Mouse (Mus musculus) midbrain, embryonic 16.5 days (tissue): ENCODE measurements at regions not wholly inside any gene's neighbourhood (a gene's known extent, or its start where the extent isn't known, plus 50 kb on each side); places are given as distances from the start of the nearest gene placed in this dataset.

Experiments
- ATAC-seq: fragments of 200-750 bp; cut with Nextera tagmentation; 2 replicates; pipeline ENCODE4 v1.8.0; 2017; ENCODE audit warnings: moderate TSS enrichment
- H3K27ac ChIP-seq: fragments of 300-500 bp; sonication (generic); 2 replicates; pipeline ENCODE4 v1.5.1; 2014; ENCODE audit warnings: mild to moderate bottlenecking, low read length, mixed read lengths
- H3K27me3 ChIP-seq: fragments of 300-500 bp; sonication (generic); 2 replicates; pipeline ENCODE4 v1.6.1; 2014; ENCODE audit warnings: low read depth, low read length, mixed read lengths; ENCODE audit not compliant: control insufficient read depth, insufficient read depth
- H3K36me3 ChIP-seq: fragments of 300-500 bp; sonication (generic); 2 replicates; pipeline ENCODE4 v1.6.1; 2014; ENCODE audit warnings: mild to moderate bottlenecking, low read length, moderate library complexity, mixed read lengths; ENCODE audit not compliant: control insufficient read depth, insufficient read depth
- H3K4me1 ChIP-seq: fragments of 300-500 bp; sonication (generic); 2 replicates; pipeline ENCODE4 v1.6.1; 2014; ENCODE audit warnings: mild to moderate bottlenecking, low read length, mixed read lengths; ENCODE audit not compliant: control insufficient read depth, insufficient read depth
- H3K4me2 ChIP-seq: fragments of 300-500 bp; sonication (generic); 2 replicates; pipeline ENCODE4 v1.6.1; 2014; ENCODE audit warnings: mild to moderate bottlenecking, low read length, mixed read lengths
- H3K4me3 ChIP-seq: fragments of 300-500 bp; sonication (generic); 2 replicates; pipeline ENCODE4 v1.5.1; 2014; ENCODE audit warnings: low read depth, mild to moderate bottlenecking, low read length, moderate library complexity, mixed read lengths
- H3K9ac ChIP-seq: fragments of 300-500 bp; sonication (generic); 2 replicates; pipeline ENCODE4 v1.6.1; 2014; ENCODE audit warnings: low read depth, low read length, mixed read lengths
- H3K9me3 ChIP-seq: fragments of 300-500 bp; sonication (generic); replicated peaks from 2 replicates; pipeline ENCODE4 v1.6.1; 2014; ENCODE audit warnings: mild to moderate bottlenecking, low read length, mixed read lengths; ENCODE audit not compliant: control insufficient read depth, poor library complexity, severe bottlenecking
- WGBS: fragments of 180-500 bp; shearing (Covaris S2); extraction: QIAGEN DNeasy Blood & Tissue Kit; methylation state at CpG from one replicate; pipeline ENCODE4 v1.1.7; 2014; 5-methylcytosine and 5-hydroxymethylcytosine counted together

GRCm38 (mm10) chr12:9978494-9979112 is 391.2 kb upstream of the Nt5c1b start:
- no peak overlapping the region for H3K4me3 ChIP-seq
- H3K27me3 ChIP-seq = no peaks in the 10 kb centered on the region
- no peak overlapping the region for H3K4me2 ChIP-seq
- 47% methylated on average over 3 of the region's 3 CpGs for WGBS
- H3K27ac ChIP-seq = no peak overlapping the region
- no peak overlapping the region for H3K9ac ChIP-seq
- H3K36me3 ChIP-seq = no peaks in the 10 kb centered on the region
- no peaks in the 10 kb centered on the region for H3K9me3 ChIP-seq
- ATAC-seq = peak; percentile 54; the same call in 1 of the 2 replicates
- no peaks in the 10 kb centered on the region for H3K4me1 ChIP-seq

- no peak overlapping the region for H3K4me2 ChIP-seq
- H3K4me3 ChIP-seq = no peak overlapping the region
- H3K36me3 ChIP-seq = no peaks in the 10 kb centered on the region
- no peaks in the 10 kb centered on the region for H3K9me3 ChIP-seq
- WGBS = 74% methylated on average over 1 of the region's 1 CpGs
- H3K27me3 ChIP-seq = no peaks in the 10 kb centered on the region
- ATAC-seq = no peak
- no peaks in the 10 kb centered on the region for H3K4me1 ChIP-seq
- no peak overlapping the region for H3K9ac ChIP-seq
- H3K27ac ChIP-seq = no peak overlapping the region
These were observed 390.7 kb upstream of the Nt5c1b start for GRCm38 (mm10) chr12:9979113-9979507.

GRCm38 (mm10) chr12:9991305-9991704 is 378.5 kb upstream of the Nt5c1b start:
- Histone ChIP-seq H3K4me1 (no peaks in the 10 kb centered on the region), H3K9me3 (no peaks in the 10 kb centered on the region), H3K9ac (no peak overlapping the region), H3K4me3 (no peak overlapping the region), H3K4me2 (no peak overlapping the region), H3K27ac (no peak overlapping the region), H3K27me3 (no peaks in the 10 kb centered on the region), H3K36me3 (no peaks in the 10 kb centered on the region)
- no peak for ATAC-seq
- WGBS = 97% methylated on average over 1 of the region's 1 CpGs

- H3K27me3 ChIP-seq = no peaks in the 10 kb centered on the region
- H3K9ac ChIP-seq = no peak overlapping the region
- no peak overlapping the region for H3K4me2 ChIP-seq
- H3K27ac ChIP-seq = no peak overlapping the region
- no peaks in the 10 kb centered on the region for H3K9me3 ChIP-seq
- no peak overlapping the region for H3K4me3 ChIP-seq
- H3K4me1 ChIP-seq = no peaks in the 10 kb centered on the region
- 72% methylated on average over 3 of the region's 3 CpGs for WGBS
- H3K36me3 ChIP-seq = no peaks in the 10 kb centered on the region
- ATAC-seq = no peak
These were observed 374.1 kb upstream of the Nt5c1b start for GRCm38 (mm10) chr12:9995670-9996069.

GRCm38 (mm10) chr12:9996455-9997189 is 373.2 kb upstream of the Nt5c1b start:
- no peaks in the 10 kb centered on the region for H3K36me3 ChIP-seq
- ATAC-seq = no peak
- 84% methylated on average over 5 of the region's 5 CpGs for WGBS
- H3K4me3 ChIP-seq = no peak overlapping the region
- H3K9me3 ChIP-seq = no peaks in the 10 kb centered on the region
- no peak overlapping the region for H3K27ac ChIP-seq
- no peak overlapping the region for H3K4me2 ChIP-seq
- no peaks in the 10 kb centered on the region for H3K27me3 ChIP-seq
- H3K9ac ChIP-seq = no peak overlapping the region
- no peaks in the 10 kb centered on the region for H3K4me1 ChIP-seq

GRCm38 (mm10) chr12:9997190-9997561 is 372.6 kb upstream of the Nt5c1b start:
- ATAC-seq = no peak
- Histone ChIP-seq H3K9ac (no peak overlapping the region), H3K4me3 (no peak overlapping the region), H3K27ac (no peak overlapping the region), H3K27me3 (no peaks in the 10 kb centered on the region), H3K9me3 (no peaks in the 10 kb centered on the region), H3K36me3 (no peaks in the 10 kb centered on the region), H3K4me1 (no peaks in the 10 kb centered on the region), H3K4me2 (no peak overlapping the region)
- WGBS = 78% methylated on average over 9 of the region's 9 CpGs

- Histone ChIP-seq H3K9me3 (no peaks in the 10 kb centered on the region), H3K27me3 (no peaks in the 10 kb centered on the region), H3K4me3 (no peak overlapping the region), H3K27ac (no peak overlapping the region), H3K36me3 (no peaks in the 10 kb centered on the region), H3K9ac (no peak overlapping the region), H3K4me1 (no peaks in the 10 kb centered on the region), H3K4me2 (no peak overlapping the region)
- ATAC-seq = no peak
- 75% methylated on average over 3 of the region's 3 CpGs for WGBS
These were observed 372.2 kb upstream of the Nt5c1b start for GRCm38 (mm10) chr12:9997571-9997970.

- H3K9me3 ChIP-seq = no peaks in the 10 kb centered on the region
- H3K36me3 ChIP-seq = no peaks in the 10 kb centered on the region
- no peaks in the 10 kb centered on the region for H3K27me3 ChIP-seq
- no peak overlapping the region for H3K27ac ChIP-seq
- no peak overlapping the region for H3K4me3 ChIP-seq
- H3K4me2 ChIP-seq = no peak overlapping the region
- no peak for ATAC-seq
- H3K9ac ChIP-seq = no peak overlapping the region
- 83% methylated on average over 6 of the region's 6 CpGs for WGBS
- no peaks in the 10 kb centered on the region for H3K4me1 ChIP-seq
These were observed 369.8 kb upstream of the Nt5c1b start for GRCm38 (mm10) chr12:9999933-10000332.

- no peak overlapping the region for H3K4me2 ChIP-seq
- H3K9me3 ChIP-seq = no peaks in the 10 kb centered on the region
- 81% methylated on average over 3 of the region's 3 CpGs for WGBS
- H3K27ac ChIP-seq = no peak overlapping the region
- H3K36me3 ChIP-seq = no peaks in the 10 kb centered on the region
- no peak for ATAC-seq
- H3K4me3 ChIP-seq = no peak overlapping the region
- no peaks in the 10 kb centered on the region for H3K4me1 ChIP-seq
- no peaks in the 10 kb centered on the region for H3K27me3 ChIP-seq
- H3K9ac ChIP-seq = no peak overlapping the region
These were observed 361.3 kb upstream of the Nt5c1b start for GRCm38 (mm10) chr12:10008473-10008872.
